Mouse (Mus musculus): ENCODE results near the gene Tmem132a. TPM values are rescaled to one million over a fixed set of nuclear protein-coding genes. Genes with fewer than 3 reads are reported as not detected.

Tmem132a gene
- total and polyA plus RNA-seq, 2 experiments from 2014 or later, result 184 to 362 TPM

GRCm38 (mm10) chr19:10818217-10818946, 51.4 kb downstream of the Tmem132a start:
- no peak for DNase-seq

GRCm38 (mm10) chr19:10816462-10816861, 53.3 kb downstream of the Tmem132a start:
- no peak for DNase-seq

More at GRCm38 (mm10) chr19:10818217-10818946, 51.4 kb downstream of the Tmem132a start:
- Histone ChIP-seq H3K4me3 (ENCODE audit: low read depth, low read length) (no peak overlapping the region), H3K36me3 (ENCODE audit: insufficient read depth) (no peaks in the 10 kb centered on the region), H3K27ac (ENCODE audit: low read depth, low read length) (no peak overlapping the region), H3K27me3 (ENCODE audit: insufficient read depth, low read length) (no peaks in the 10 kb centered on the region), H3K4me2 (ENCODE audit: low read depth) (no peak overlapping the region), H3K9me3 (ENCODE audit: low read length) (no peaks in the 10 kb centered on the region), H3K9ac (no peak overlapping the region), H3K4me1 (ENCODE audit: insufficient read depth) (no peaks in the 10 kb centered on the region)
- 28% methylated on average over 17 of the region's 17 CpGs for WGBS
- TF ChIP-seq CTCF (IDR thresholded peaks at IDR 0.05; ENCODE audit: low read depth), result no peak
- ATAC-seq, result no peak

GRCm38 (mm10) chr19:10815871-10816270, 53.9 kb downstream of the Tmem132a start:
- no peaks in the 10 kb centered on the region for H3K4me1 ChIP-seq (ENCODE audit: insufficient read depth)
- ATAC-seq (no peak), DNase-seq (no peak)
- WGBS, result 85% methylated on average over 6 of the region's 6 CpGs
- no peak overlapping the region for H3K4me2 ChIP-seq (ENCODE audit: low read depth)
- no peak overlapping the region for H3K4me3 ChIP-seq (ENCODE audit: low read depth, low read length)
- no peaks in the 10 kb centered on the region for H3K36me3 ChIP-seq (ENCODE audit: insufficient read depth)
- no peaks in the 10 kb centered on the region for H3K9me3 ChIP-seq (ENCODE audit: low read length)
- no peak overlapping the region for H3K9ac ChIP-seq
- no peak overlapping the region for H3K27ac ChIP-seq (ENCODE audit: low read depth, low read length)
- no peaks in the 10 kb centered on the region for H3K27me3 ChIP-seq (ENCODE audit: insufficient read depth, low read length)
- no peak for TF ChIP-seq CTCF (IDR thresholded peaks at IDR 0.05; ENCODE audit: low read depth)

More at GRCm38 (mm10) chr19:10816462-10816861, 53.3 kb downstream of the Tmem132a start:
- no peak for ATAC-seq
- Histone ChIP-seq H3K4me1 (ENCODE audit: insufficient read depth) (no peaks in the 10 kb centered on the region), H3K27ac (ENCODE audit: low read depth, low read length) (no peak overlapping the region), H3K4me2 (ENCODE audit: low read depth) (no peak overlapping the region), H3K27me3 (ENCODE audit: insufficient read depth, low read length) (no peaks in the 10 kb centered on the region), H3K36me3 (ENCODE audit: insufficient read depth) (no peaks in the 10 kb centered on the region), H3K4me3 (ENCODE audit: low read depth, low read length) (no peak overlapping the region), H3K9ac (no peak overlapping the region), H3K9me3 (ENCODE audit: low read length) (no peaks in the 10 kb centered on the region)
- TF ChIP-seq CTCF (IDR thresholded peaks at IDR 0.05; ENCODE audit: low read depth), result no peak
- 56% methylated on average over 2 of the region's 2 CpGs for WGBS

GRCm38 (mm10) chr19:10813905-10814304, 55.8 kb downstream of the Tmem132a start:
- Histone ChIP-seq H3K9me3 (ENCODE audit: low read length) (no peaks in the 10 kb centered on the region), H3K9ac (no peak overlapping the region), H3K4me1 (ENCODE audit: insufficient read depth) (peaks cover 9% of the 10 kb centered on the region; the same call in 1 of the 2 replicates), H3K27ac (ENCODE audit: low read depth, low read length) (no peak overlapping the region), H3K4me3 (ENCODE audit: low read depth, low read length) (no peak overlapping the region), H3K27me3 (ENCODE audit: insufficient read depth, low read length) (no peaks in the 10 kb centered on the region), H3K4me2 (ENCODE audit: low read depth) (no peak overlapping the region), H3K36me3 (ENCODE audit: insufficient read depth) (no peaks in the 10 kb centered on the region)
- WGBS, result 62% methylated on average over 7 of the region's 7 CpGs
- ATAC-seq (no peak), DNase-seq (no peak)
- no peak for TF ChIP-seq CTCF (IDR thresholded peaks at IDR 0.05; ENCODE audit: low read depth)

GRCm38 (mm10) chr19:10813039-10813438, 56.7 kb downstream of the Tmem132a start:
- TF ChIP-seq CTCF (IDR thresholded peaks at IDR 0.05; ENCODE audit: low read depth), result no peak
- H3K9me3 ChIP-seq (ENCODE audit: low read length), result no peaks in the 10 kb centered on the region
- H3K4me3 ChIP-seq (ENCODE audit: low read depth, low read length), result no peak overlapping the region
- H3K4me2 ChIP-seq (ENCODE audit: low read depth), result no peak overlapping the region
- no peak overlapping the region for H3K27ac ChIP-seq (ENCODE audit: low read depth, low read length)
- no peaks in the 10 kb centered on the region for H3K36me3 ChIP-seq (ENCODE audit: insufficient read depth)
- DNase-seq (no peak), ATAC-seq (no peak)
- no peak overlapping the region for H3K9ac ChIP-seq
- 93% methylated on average over 5 of the region's 5 CpGs for WGBS
- H3K4me1 ChIP-seq (ENCODE audit: insufficient read depth), result peaks cover 9% of the 10 kb centered on the region; the same call in 1 of the 2 replicates
- H3K27me3 ChIP-seq (ENCODE audit: insufficient read depth, low read length), result no peaks in the 10 kb centered on the region

- Histone ChIP-seq H3K36me3 (ENCODE audit: insufficient read depth) (no peaks in the 10 kb centered on the region), H3K4me1 (ENCODE audit: insufficient read depth) (peaks cover 9% of the 10 kb centered on the region; the same call in 1 of the 2 replicates), H3K4me3 (ENCODE audit: low read depth, low read length) (no peak overlapping the region), H3K4me2 (ENCODE audit: low read depth) (no peak overlapping the region), H3K27me3 (ENCODE audit: insufficient read depth, low read length) (no peaks in the 10 kb centered on the region), H3K9ac (no peak overlapping the region), H3K9me3 (ENCODE audit: low read length) (no peaks in the 10 kb centered on the region), H3K27ac (ENCODE audit: low read depth, low read length) (no peak overlapping the region)
- no peak for TF ChIP-seq CTCF (IDR thresholded peaks at IDR 0.05; ENCODE audit: low read depth)
- DNase-seq (no peak), ATAC-seq (no peak)
- WGBS, result 88% methylated on average over 6 of the region's 6 CpGs
These were observed 58.3 kb downstream of the Tmem132a start for GRCm38 (mm10) chr19:10811471-10811870.

GRCm38 (mm10) chr19:10810176-10810492, 59.6 kb downstream of the Tmem132a start:
- 42% methylated on average over 4 of the region's 4 CpGs for WGBS
- Histone ChIP-seq H3K27ac (ENCODE audit: low read depth, low read length) (peak overlapping the region; percentile 76), H3K9me3 (ENCODE audit: low read length) (no peaks in the 10 kb centered on the region), H3K36me3 (ENCODE audit: insufficient read depth) (no peaks in the 10 kb centered on the region), H3K4me1 (ENCODE audit: insufficient read depth) (peaks cover 9% of the 10 kb centered on the region; the same call in 1 of the 2 replicates), H3K27me3 (ENCODE audit: insufficient read depth, low read length) (no peaks in the 10 kb centered on the region), H3K4me2 (ENCODE audit: low read depth) (no peak overlapping the region), H3K4me3 (ENCODE audit: low read depth, low read length) (no peak overlapping the region), H3K9ac (no peak overlapping the region)
- TF ChIP-seq CTCF (IDR thresholded peaks at IDR 0.05; ENCODE audit: low read depth), result no peak
- no peak for DNase-seq
- peak; percentile 1; the same call in 1 of the 2 replicates for ATAC-seq
